Mouse (Mus musculus): ENCODE results near the gene Sptb.

DNA sequence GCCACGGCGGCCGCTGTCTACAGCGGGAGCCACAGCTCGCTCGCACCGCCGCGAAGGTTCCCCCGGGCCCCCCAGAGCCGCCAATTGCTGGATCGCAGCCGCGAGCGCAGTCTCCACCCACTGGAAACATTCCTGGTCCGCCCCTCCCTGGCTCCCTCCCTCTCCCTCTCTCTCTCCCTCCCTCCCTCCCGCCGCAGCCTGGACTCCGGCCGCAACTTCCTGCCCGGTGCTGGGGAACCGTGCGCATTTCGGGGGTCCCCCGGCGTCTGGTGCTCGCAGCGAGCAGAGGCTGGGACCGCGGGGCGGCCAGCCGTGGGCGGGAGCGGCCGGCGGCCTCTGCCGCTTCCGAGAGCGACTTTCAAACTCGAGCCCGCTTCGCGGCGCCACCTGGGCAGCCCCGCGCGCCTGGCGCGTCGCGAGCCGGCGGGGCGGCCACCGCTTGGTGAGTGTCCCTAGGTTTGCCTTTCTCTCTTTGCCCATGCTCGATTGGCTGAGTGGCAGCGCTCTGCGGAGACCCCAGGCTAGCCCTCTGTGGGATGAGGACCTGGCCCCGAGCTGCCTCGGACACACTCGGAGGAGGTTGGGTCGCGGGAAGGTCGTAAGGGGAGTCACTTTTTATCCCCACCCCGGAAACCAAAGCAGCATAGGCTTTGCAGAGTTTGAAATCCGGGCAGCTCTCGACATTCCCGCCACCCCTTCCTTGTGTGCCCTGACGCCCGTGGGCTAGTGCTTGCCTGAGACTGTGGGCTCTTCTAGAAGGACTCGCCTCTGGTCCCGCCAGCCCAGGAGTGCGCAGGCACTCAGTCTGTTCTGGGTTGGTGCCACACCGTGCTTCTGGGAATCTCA is 176.7 kb downstream of the Sptb start:
- TF ChIP-seq CTCF (IDR thresholded peaks at IDR 0.05; ENCODE audit: borderline replicate concordance, insufficient read depth, low read depth, low read length) = no peak
- TF ChIP-seq POLR2A (IDR thresholded peaks at IDR 0.05; ENCODE audit: borderline replicate concordance, insufficient read depth, low read length) = no peak

Data from cerebellum, adult 2 months (tissue).